Mouse (Mus musculus) heart, postnatal 0 days (tissue): ENCODE measurements at regions not wholly inside any gene's neighbourhood (a gene's known extent, or its start where the extent isn't known, plus 50 kb on each side); places are given as distances from the start of the nearest gene placed in this dataset.

Experiments
- CTCF ChIP-seq: IDR thresholded peaks from 2 replicates; pipeline ENCODE4 v1.5.1; 2016; ENCODE audit warnings: antibody characterized with exemption, control low read depth, low read depth
- EP300 ChIP-seq: IDR thresholded peaks from 2 replicates; pipeline ENCODE4 v1.6.1; 2016; ENCODE audit warnings: antibody characterized with exemption, low read depth

DNA sequence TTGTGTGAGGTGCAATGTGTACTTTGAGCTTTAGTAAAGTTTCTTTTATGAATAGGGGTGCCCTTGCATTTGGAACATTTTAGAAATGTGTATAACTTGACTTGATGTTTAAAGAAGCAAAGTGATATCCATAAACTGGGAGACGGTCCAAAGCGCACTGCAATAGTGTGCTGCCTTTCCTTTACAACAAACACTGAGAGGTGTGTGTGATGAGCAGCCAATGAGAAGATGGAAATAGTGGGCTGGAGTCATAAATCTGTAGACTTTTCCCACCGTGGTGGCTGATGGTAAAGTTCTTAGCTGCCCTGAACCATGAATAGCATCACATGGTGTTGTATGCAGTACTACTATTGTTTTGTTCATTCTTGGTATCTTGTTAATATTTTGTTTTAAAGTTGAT lies 1151.4 kb downstream of the Tecrl start:
- no peak for TF ChIP-seq EP300
- no peak for TF ChIP-seq CTCF
